Mouse (Mus musculus) heart, embryonic 15.5 days (tissue): ENCODE measurements around the gene Ptgs2. TPM values are rescaled to one million over a fixed set of nuclear protein-coding genes. Genes with fewer than 3 reads are reported as not detected.

ENCODE experiments used
- ATAC-seq: fragments of 200-750 bp; cut with Nextera tagmentation; replicated peaks from 2 replicates; pipeline ENCODE4 v1.8.0; 2017; ENCODE audit warnings: low read depth, moderate TSS enrichment; ENCODE audit not compliant: insufficient number of reproducible peaks, insufficient read depth, low FRiP score
- H3K27ac ChIP-seq: fragments of 300-500 bp; sonication (generic); 2 replicates; pipeline ENCODE4 v1.5.1; 2015; ENCODE audit warnings: mild to moderate bottlenecking, inconsistent platforms
- H3K27me3 ChIP-seq: fragments of 300-500 bp; sonication (generic); 2 replicates; pipeline ENCODE4 v1.6.1; 2015; ENCODE audit warnings: inconsistent platforms
- H3K36me3 ChIP-seq: fragments of 300-500 bp; sonication (generic); 2 replicates; pipeline ENCODE4 v1.6.1; 2015; ENCODE audit warnings: mild to moderate bottlenecking, inconsistent platforms
- H3K4me1 ChIP-seq: fragments of 300-500 bp; sonication (generic); replicated peaks from 2 replicates; pipeline ENCODE4 v1.6.1; 2015; ENCODE audit warnings: inconsistent platforms
- H3K4me2 ChIP-seq: fragments of 300-500 bp; sonication (generic); 2 replicates; pipeline ENCODE4 v1.6.1; 2015; ENCODE audit warnings: inconsistent platforms, mild to moderate bottlenecking, moderate library complexity
- H3K4me3 ChIP-seq: fragments of 300-500 bp; sonication (generic); 2 replicates; pipeline ENCODE4 v1.5.1; 2015; ENCODE audit warnings: mild to moderate bottlenecking, inconsistent platforms
- H3K9ac ChIP-seq: fragments of 300-500 bp; sonication (generic); 2 replicates; pipeline ENCODE4 v1.6.1; 2015; ENCODE audit warnings: mild to moderate bottlenecking, inconsistent platforms
- H3K9me3 ChIP-seq: fragments of 300-500 bp; sonication (generic); replicated peaks from 2 replicates; pipeline ENCODE4 v1.6.1; 2016; ENCODE audit warnings: inconsistent platforms
- WGBS: fragments of 180-500 bp; shearing (Covaris S2); methylation state at CpG from one replicate; pipeline ENCODE4 v1.1.7; 2015; ENCODE audit warnings: mixed read lengths; 5-methylcytosine and 5-hydroxymethylcytosine counted together
- polyA plus RNA-seq: library from polyadenylated mRNA; unstranded; fragments of >200 nt; fragmentation: Nextera tagmentation; extraction: Ambion mirVana; gene quantifications from 2 replicates; pipeline ENCODE4 v1.2.1, GENCODE M21; 2015

The Ptgs2 gene
- polyA plus RNA-seq, 1 experiment from 2014 or later = 0.10 TPM

- Histone ChIP-seq H3K27me3 (no peaks in the 10 kb centered on the region), H3K4me2 (no peak overlapping the region), H3K36me3 (no peaks in the 10 kb centered on the region), H3K27ac (no peak overlapping the region), H3K4me3 (no peak overlapping the region), H3K9ac (no peak overlapping the region), H3K9me3 (no peaks in the 10 kb centered on the region), H3K4me1 (no peaks in the 10 kb centered on the region)
- 70% methylated on average over 2 of the region's 2 CpGs for WGBS
- no peak for ATAC-seq
Measured at GRCm38 (mm10) chr1:150109591-150109990, 9.8 kb downstream of the Ptgs2 start.

DNA sequence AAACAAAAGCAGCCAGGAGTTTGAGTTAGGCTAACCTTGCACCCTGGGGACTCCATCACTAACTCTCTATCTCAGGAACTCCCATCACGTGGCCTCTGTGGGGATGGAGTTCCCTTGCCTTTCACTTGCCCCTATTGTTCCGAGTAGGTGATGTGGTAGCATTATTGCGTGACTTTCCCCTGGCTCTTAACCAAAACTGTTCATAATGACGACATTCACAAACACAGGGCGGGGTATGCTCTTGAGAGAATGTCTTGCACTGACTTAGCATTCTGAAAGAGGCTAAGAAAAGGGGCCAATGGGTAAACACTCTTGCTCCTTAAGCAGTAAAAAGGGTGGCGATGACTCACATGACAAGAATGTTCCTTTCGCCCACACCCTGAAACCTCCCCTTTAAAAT, 15.5 kb downstream of the Ptgs2 start:
- Histone ChIP-seq H3K4me3 (no peak overlapping the region), H3K9me3 (no peaks in the 10 kb centered on the region), H3K27ac (no peak overlapping the region), H3K27me3 (no peaks in the 10 kb centered on the region), H3K4me1 (no peaks in the 10 kb centered on the region), H3K4me2 (no peak overlapping the region), H3K9ac (no peak overlapping the region), H3K36me3 (no peaks in the 10 kb centered on the region)
- 63% methylated on average over 7 of the region's 7 CpGs for WGBS
- no peak for ATAC-seq

GRCm38 (mm10) chr1:150118352-150118751, 18.5 kb downstream of the Ptgs2 start:
- H3K36me3 ChIP-seq = no peaks in the 10 kb centered on the region
- H3K4me1 ChIP-seq = no peaks in the 10 kb centered on the region
- H3K4me2 ChIP-seq = no peak overlapping the region
- no peak overlapping the region for H3K9ac ChIP-seq
- no peaks in the 10 kb centered on the region for H3K27me3 ChIP-seq
- ATAC-seq = no peak
- H3K4me3 ChIP-seq = no peak overlapping the region
- no peak overlapping the region for H3K27ac ChIP-seq
- 71% methylated on average over 5 of the region's 5 CpGs for whole genome bisulfite sequencing
- no peaks in the 10 kb centered on the region for H3K9me3 ChIP-seq

DNA sequence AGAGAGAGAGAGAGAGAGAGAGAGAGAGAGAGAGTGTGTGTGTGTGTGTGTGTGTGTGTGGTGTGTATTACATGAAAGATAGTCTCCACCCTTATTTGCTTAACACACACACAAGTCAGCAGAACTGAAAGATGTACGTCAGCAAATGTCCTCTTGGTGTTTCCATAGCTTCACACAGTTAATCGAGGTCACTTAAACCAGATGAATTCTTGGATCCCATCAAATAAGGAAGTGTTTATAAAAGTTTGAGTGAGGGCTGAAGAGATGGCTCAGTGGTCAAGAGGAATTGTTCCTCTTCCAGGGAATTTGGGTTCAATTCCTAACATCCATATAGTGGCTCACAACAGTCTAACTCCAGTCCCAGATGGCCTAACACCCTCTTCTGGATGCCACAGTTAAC, 25.7 kb downstream of the Ptgs2 start:
- ATAC-seq = no peak
- WGBS = 66% methylated on average over 2 of the region's 2 CpGs

DNA sequence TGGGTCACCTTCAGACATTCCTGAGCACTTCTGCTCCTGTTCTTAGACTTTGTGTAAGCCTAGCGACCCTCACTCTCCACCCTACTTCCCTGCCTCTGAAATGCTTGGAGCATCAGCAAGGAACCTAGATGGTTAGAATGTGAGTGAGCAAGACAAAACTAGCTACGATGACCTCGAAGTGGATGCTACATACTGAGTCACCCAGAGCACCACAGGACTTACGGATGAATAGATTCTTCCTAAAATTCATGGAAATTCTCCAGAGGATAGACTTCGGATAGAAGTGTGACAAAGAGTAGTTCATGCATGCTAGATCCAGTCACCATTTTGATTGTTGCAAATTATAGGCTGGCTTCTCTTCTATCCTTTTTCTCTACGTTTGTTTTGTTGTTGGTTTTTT, 30.2 kb downstream of the Ptgs2 start:
- Histone ChIP-seq H3K9ac (no peak overlapping the region), H3K9me3 (no peaks in the 10 kb centered on the region), H3K27me3 (no peaks in the 10 kb centered on the region), H3K27ac (no peak overlapping the region), H3K4me2 (no peak overlapping the region), H3K4me3 (no peak overlapping the region), H3K4me1 (no peaks in the 10 kb centered on the region), H3K36me3 (no peaks in the 10 kb centered on the region)
- 76% methylated on average over 6 of the region's 6 CpGs for WGBS
- no peak for ATAC-seq

More for the DNA sequence above, 25.7 kb downstream of the Ptgs2 start:
- Histone ChIP-seq H3K4me1 (no peaks in the 10 kb centered on the region), H3K4me2 (no peak overlapping the region), H3K36me3 (no peaks in the 10 kb centered on the region), H3K4me3 (no peak overlapping the region), H3K27me3 (no peaks in the 10 kb centered on the region), H3K9me3 (no peaks in the 10 kb centered on the region), H3K9ac (no peak overlapping the region), H3K27ac (no peak overlapping the region)

DNA sequence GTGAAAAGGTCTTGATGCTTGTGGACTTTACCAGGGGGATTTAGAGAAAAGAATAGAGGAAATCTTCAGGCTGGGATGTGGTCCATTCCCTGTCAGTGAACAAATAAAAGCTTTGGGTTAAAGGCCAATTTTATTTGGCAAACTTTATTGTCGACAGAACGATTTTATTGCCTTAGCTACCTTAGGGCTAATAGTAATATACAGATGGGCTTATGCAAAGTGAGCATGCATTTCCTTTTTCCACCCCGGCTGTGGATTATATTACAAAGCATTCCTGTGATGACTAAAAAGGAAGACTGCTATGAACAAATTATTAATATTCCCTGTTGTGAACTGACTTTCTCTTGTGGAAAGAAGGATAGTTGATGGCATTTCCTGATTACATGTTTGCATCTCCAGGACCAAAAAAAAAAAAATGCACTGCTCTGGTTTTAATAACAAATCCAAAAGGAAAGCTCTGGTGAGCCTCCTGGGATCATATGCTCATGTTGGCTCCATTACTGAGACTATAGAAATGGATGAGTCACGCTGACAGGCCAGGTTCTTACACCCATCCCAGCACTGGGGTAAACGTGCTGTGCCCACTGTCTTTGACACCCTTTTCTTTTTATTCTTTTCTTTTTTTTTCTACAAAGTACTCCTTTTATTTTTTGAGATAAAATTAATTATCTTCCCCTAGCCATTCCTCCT, 30.9 kb downstream of the Ptgs2 start:
- no peaks in the 10 kb centered on the region for H3K36me3 ChIP-seq
- H3K4me3 ChIP-seq = no peak overlapping the region
- H3K27ac ChIP-seq = no peak overlapping the region
- no peak overlapping the region for H3K4me2 ChIP-seq
- H3K9me3 ChIP-seq = no peaks in the 10 kb centered on the region
- ATAC-seq = no peak
- no peaks in the 10 kb centered on the region for H3K27me3 ChIP-seq
- no peak overlapping the region for H3K9ac ChIP-seq
- no peaks in the 10 kb centered on the region for H3K4me1 ChIP-seq
- 80% methylated on average over 5 of the region's 5 CpGs for WGBS

DNA sequence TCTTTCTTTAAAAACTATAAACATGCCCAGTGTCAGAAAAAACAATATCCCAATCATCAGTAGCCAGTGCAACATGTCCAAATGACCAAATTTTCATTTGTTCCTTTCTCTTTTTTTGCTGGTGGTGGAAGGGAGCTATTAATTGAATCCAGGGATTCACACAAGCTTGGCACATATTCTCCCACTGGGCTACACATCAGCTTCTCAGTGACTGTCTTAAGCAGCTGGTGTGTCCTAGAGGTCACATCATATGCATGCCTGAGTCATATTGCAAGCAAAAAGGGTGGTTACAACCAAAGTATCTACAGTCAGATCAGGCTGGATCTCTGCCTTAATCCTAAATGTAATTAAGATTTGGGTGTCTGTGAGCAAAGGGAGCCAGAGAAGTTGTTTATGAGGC, 35.5 kb downstream of the Ptgs2 start:
- no peak for ATAC-seq
- no peaks in the 10 kb centered on the region for H3K27me3 ChIP-seq
- no peaks in the 10 kb centered on the region for H3K4me1 ChIP-seq
- no peak overlapping the region for H3K9ac ChIP-seq
- H3K27ac ChIP-seq = no peak overlapping the region
- H3K36me3 ChIP-seq = no peaks in the 10 kb centered on the region
- H3K4me2 ChIP-seq = no peak overlapping the region
- H3K4me3 ChIP-seq = no peak overlapping the region
- no peaks in the 10 kb centered on the region for H3K9me3 ChIP-seq

DNA sequence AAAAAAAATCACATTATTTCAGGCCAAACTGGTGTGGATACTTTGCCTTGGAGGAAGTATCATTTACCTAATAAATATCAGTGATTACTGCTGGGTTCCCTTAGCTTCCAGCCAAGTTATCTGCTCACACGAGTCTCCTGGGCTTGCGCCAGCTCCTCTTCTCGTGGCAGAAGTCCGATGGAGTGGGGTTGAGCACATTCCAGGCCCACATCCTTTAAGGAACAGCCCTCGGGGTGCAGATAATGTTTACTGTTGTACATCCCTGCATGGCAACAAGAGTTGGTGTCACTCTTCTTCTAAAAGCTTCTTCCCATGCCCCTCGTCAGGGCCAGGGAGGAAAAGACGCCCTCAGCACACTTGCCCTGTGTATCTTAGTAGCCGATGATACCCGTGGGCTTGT, 39.9 kb downstream of the Ptgs2 start:
- no peak for ATAC-seq

DNA sequence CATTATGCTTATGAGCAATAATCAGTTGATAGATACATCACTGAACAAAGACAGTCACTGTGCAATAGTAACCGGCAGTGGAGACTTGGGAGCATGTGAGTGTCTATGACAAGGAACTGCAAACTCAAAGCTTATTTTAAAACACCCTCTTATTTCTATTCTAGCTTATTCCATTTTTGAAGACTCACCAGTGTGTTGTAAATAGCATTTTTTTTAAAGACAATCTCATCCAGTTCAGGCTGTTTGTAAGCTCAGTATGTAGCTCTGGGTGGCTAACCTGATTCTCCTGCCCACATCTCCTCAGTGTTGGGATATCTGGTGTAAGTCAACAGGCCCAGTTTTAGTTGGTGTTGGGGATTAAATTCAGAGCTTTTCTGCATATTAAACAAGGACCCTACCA, 42.1 kb downstream of the Ptgs2 start:
- Histone ChIP-seq H3K4me1 (no peaks in the 10 kb centered on the region), H3K4me2 (no peak overlapping the region), H3K9me3 (no peaks in the 10 kb centered on the region), H3K9ac (no peak overlapping the region), H3K27ac (no peak overlapping the region), H3K36me3 (no peaks in the 10 kb centered on the region), H3K27me3 (no peaks in the 10 kb centered on the region), H3K4me3 (no peak overlapping the region)
- 90% methylated on average over 1 of the region's 1 CpGs for WGBS
- ATAC-seq = no peak

More for the DNA sequence above, 39.9 kb downstream of the Ptgs2 start:
- no peaks in the 10 kb centered on the region for H3K9me3 ChIP-seq
- no peak overlapping the region for H3K9ac ChIP-seq
- no peak overlapping the region for H3K27ac ChIP-seq
- no peak overlapping the region for H3K4me2 ChIP-seq
- no peaks in the 10 kb centered on the region for H3K36me3 ChIP-seq
- WGBS = 52% methylated on average over 9 of the region's 9 CpGs
- H3K27me3 ChIP-seq = no peaks in the 10 kb centered on the region
- no peak overlapping the region for H3K4me3 ChIP-seq
- H3K4me1 ChIP-seq = no peaks in the 10 kb centered on the region

DNA sequence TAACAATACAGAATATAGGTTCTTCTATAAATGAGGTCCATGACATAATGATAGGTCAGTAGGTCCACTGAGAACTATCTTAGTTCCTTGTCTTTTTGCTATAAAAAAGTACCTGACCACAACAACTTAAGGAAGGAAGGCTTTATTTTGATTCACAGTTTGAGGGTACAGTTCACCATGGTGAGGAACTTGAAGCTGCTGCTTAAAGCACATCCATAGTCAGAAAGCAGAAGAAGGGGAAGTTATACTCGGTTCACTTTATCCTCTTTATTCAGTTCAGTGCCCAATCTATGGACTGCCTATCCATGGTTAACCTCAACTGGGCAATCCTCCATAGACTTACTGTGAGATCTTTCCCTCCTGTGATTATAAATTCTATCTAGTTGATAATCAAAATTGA, 43.7 kb downstream of the Ptgs2 start:
- ATAC-seq = no peak
- Histone ChIP-seq H3K27ac (no peak overlapping the region), H3K4me2 (no peak overlapping the region), H3K4me3 (no peak overlapping the region), H3K27me3 (no peaks in the 10 kb centered on the region), H3K9ac (no peak overlapping the region), H3K36me3 (no peaks in the 10 kb centered on the region), H3K4me1 (no peaks in the 10 kb centered on the region), H3K9me3 (no peaks in the 10 kb centered on the region)
- WGBS = 67% methylated on average over 1 of the region's 1 CpGs

DNA sequence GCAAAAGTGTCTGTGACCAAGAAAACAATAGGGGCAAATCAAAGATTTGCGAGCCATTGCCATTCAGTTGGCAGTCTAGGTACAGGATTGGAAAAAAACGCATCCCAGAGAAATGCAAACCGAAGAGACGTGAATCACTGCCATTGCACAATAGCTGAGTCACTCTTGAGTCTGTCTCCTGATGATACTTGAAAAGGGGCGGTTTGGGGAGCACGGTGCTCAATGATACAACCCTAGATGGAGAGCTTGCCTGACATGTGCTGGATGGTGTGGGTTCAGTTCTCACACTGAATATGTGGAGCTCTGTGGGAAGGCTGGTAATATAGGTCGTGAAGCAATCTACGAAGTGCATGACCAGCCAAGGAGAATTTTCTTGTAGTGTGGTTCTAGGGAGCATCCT, 45.2 kb downstream of the Ptgs2 start:
- no peaks in the 10 kb centered on the region for H3K9me3 ChIP-seq
- no peak overlapping the region for H3K27ac ChIP-seq
- H3K4me2 ChIP-seq = no peak overlapping the region
- no peak overlapping the region for H3K9ac ChIP-seq
- no peak for ATAC-seq
- no peaks in the 10 kb centered on the region for H3K27me3 ChIP-seq
- no peak overlapping the region for H3K4me3 ChIP-seq
- WGBS = 82% methylated on average over 8 of the region's 8 CpGs
- H3K4me1 ChIP-seq = no peaks in the 10 kb centered on the region
- H3K36me3 ChIP-seq = no peaks in the 10 kb centered on the region

GRCm38 (mm10) chr1:150147272-150147671, 47.4 kb downstream of the Ptgs2 start:
- H3K9ac ChIP-seq = no peak overlapping the region
- H3K27me3 ChIP-seq = no peaks in the 10 kb centered on the region
- H3K9me3 ChIP-seq = no peaks in the 10 kb centered on the region
- H3K4me1 ChIP-seq = no peaks in the 10 kb centered on the region
- no peak overlapping the region for H3K27ac ChIP-seq
- no peak overlapping the region for H3K4me3 ChIP-seq
- no peak overlapping the region for H3K4me2 ChIP-seq
- no peaks in the 10 kb centered on the region for H3K36me3 ChIP-seq
- no peak for ATAC-seq
- WGBS = 85% methylated on average over 4 of the region's 4 CpGs
